Mouse (Mus musculus) kidney, postnatal 14 days (tissue): ENCODE measurements around the gene Noxo1.
A peak's percentile ranks its signal among the peaks of the same experiment; 100 is the strongest.

Experiments used
- DNase-seq: peaks from one replicate; pipeline ENCODE4 v3.0.0; 2022; ENCODE audit warnings: mixed read lengths

The Noxo1 gene

DNA sequence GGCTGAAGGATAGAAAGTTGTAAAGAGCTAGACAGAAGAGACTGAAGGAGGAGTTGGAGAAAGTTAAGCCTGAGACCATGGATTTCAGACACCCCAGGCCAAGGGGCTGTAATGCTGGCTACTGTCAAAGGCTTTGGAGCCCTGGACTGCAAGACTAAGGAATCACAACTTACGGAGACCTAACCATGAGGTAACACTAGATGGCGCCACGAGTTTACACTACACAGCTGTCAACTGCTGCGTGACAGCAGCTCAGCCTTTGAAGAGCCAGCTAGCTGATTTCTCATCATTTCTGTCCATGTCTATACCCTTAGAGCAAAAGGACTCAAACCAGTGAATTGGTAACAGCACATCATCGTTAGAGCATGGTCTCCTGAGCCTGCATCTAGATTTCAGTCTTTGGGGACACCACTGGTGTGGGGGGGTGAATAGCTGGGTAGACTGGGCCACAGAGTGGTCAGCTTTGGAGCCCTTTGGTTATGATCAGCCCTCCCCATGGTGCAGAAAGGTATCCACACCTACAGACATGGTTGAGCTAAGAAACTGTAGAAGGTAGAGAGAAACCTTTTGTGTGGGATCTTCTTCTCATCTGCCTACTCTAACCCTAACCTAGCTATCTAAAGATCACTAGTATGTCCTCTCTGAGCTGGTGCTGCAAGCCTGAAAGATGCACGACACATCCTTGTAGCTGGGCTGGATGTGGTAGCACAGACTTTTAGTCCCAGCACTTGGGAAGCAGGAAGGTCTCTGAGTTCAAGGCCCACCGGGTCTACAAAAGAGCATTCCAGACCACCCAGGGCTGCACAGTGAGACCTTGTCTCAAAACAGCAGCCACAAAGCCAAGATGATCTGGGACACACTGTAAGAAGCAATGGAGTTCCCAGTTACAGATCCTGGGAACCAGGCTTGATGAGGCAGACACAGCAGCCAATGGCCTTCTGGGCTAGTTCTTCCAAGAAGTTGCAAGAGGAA lies 49.8 kb downstream of the Noxo1 start:
- DNase-seq, result peak; percentile 90

DNA sequence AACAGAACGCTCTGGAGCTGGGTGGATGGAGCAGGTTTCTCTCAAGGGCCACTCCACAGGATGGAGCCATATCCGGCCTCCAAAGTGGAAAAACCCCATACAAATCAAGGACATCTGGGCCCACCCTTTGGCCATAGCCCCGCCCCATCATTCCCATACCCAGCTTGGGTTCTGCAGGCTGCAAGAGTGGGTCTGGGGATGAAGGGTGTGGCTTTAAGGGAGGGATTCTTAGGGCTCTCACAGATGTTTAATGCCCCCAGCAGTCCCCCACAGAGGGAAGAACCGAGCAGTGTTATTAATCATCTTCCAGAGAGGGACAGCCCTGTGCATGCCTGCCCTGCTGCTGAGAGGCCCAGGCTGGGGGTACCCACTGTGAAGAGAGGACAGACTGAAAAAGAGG lies 51.0 kb downstream of the Noxo1 start:
- DNase-seq, result peak; percentile 38
